Comparison of ENCODE assay signal across 37 mouse cellular contexts in genomic region chr19:7548924-7549323, GRCm38 (mm10). TPM values are rescaled to one million over a fixed set of nuclear protein-coding genes. Genes with fewer than 3 reads are reported as not detected.
"Had no signal": no experiment of that assay in that cellular context is flagged by ENCODE, and none has a peak within 500 bp of the region (broad histone marks: within the 10 kb centered on the region; RNA-seq: fewer than 3 reads in every experiment).

No protein-coding gene starts in this region.

- H3K36me3 ChIP-seq: limb, embryonic 10.5 days; limb, embryonic 12.5 days; limb, embryonic 13.5 days; limb, embryonic 15.5 days; liver, embryonic 12.5 days; liver, embryonic 13.5 days; liver, embryonic 15.5 days; lung, embryonic 15.5 days; midbrain, embryonic 10.5 days; midbrain, embryonic 12.5 days; midbrain, embryonic 15.5 days; neural tube, embryonic 12.5 days had no signal

- H3K9ac ChIP-seq: limb, embryonic 12.5 days; limb, embryonic 13.5 days; limb, embryonic 15.5 days; liver, embryonic 12.5 days; liver, embryonic 13.5 days; liver, embryonic 14.5 days; liver, embryonic 15.5 days; liver, postnatal 0 days; lung, embryonic 14.5 days; lung, embryonic 15.5 days; midbrain, embryonic 12.5 days; midbrain, embryonic 15.5 days; neural tube, embryonic 12.5 days had no signal

- DNase-seq: left cerebral cortex, postnatal 4 days; liver; liver, embryonic 13.5 days; liver, postnatal 0 days; lung, adult 18-20 months; lung, adult 2 months; lung, embryonic 14.5 days; lung, postnatal 10 days; lung, postnatal 14 days; lung, postnatal 36 days; lung, postnatal 4 days; midbrain, embryonic 14.5 days had no signal

- H3K4me2 ChIP-seq: limb, embryonic 12.5 days; limb, embryonic 13.5 days; limb, embryonic 15.5 days; liver, embryonic 11.5 days; liver, embryonic 12.5 days; liver, embryonic 13.5 days; liver, embryonic 15.5 days; lung, embryonic 14.5 days; lung, embryonic 15.5 days; midbrain, embryonic 12.5 days; midbrain, embryonic 15.5 days; neural tube, embryonic 12.5 days had no signal

- H3K4me1 ChIP-seq: limb, embryonic 10.5 days; limb, embryonic 12.5 days; limb, embryonic 13.5 days; limb, embryonic 15.5 days; midbrain, embryonic 10.5 days; midbrain, embryonic 12.5 days; midbrain, embryonic 15.5 days; neural tube, embryonic 12.5 days had no signal

- H3K4me3 ChIP-seq: left cerebral cortex, adult 2 months; limb, embryonic 10.5 days; limb, embryonic 12.5 days; limb, embryonic 13.5 days; limb, embryonic 15.5 days; liver, embryonic 12.5 days; liver, embryonic 13.5 days; liver, embryonic 15.5 days; lung, embryonic 15.5 days; megakaryocyte, embryonic 14.5 days; midbrain, embryonic 10.5 days; midbrain, embryonic 12.5 days; midbrain, embryonic 15.5 days; myocyte; neural tube, embryonic 12.5 days had no signal

- H3K27ac ChIP-seq: left cerebral cortex, adult 2 months; limb, embryonic 10.5 days; limb, embryonic 12.5 days; limb, embryonic 13.5 days; limb, embryonic 15.5 days; liver, embryonic 12.5 days; liver, embryonic 13.5 days; liver, embryonic 14.5 days; liver, embryonic 15.5 days; lung, embryonic 15.5 days; macrophage; midbrain, embryonic 10.5 days; midbrain, embryonic 12.5 days; midbrain, embryonic 15.5 days; neural tube, embryonic 12.5 days had no signal

- ATAC-seq: liver, embryonic 12.5 days; liver, postnatal 0 days; lung, postnatal 0 days; midbrain, embryonic 15.5 days; midbrain, embryonic 16.5 days had no signal

- H3K9me3 ChIP-seq: limb, embryonic 10.5 days; limb, embryonic 12.5 days; limb, embryonic 15.5 days; liver, embryonic 12.5 days; liver, embryonic 13.5 days; liver, embryonic 15.5 days; lung, embryonic 15.5 days; midbrain, embryonic 12.5 days; midbrain, embryonic 15.5 days had no signal

- H3K27me3 ChIP-seq: limb, embryonic 12.5 days; limb, embryonic 13.5 days; limb, embryonic 15.5 days; liver, embryonic 12.5 days; liver, embryonic 13.5 days; liver, embryonic 15.5 days; lung, embryonic 15.5 days; megakaryocyte, embryonic 14.5 days; midbrain, embryonic 12.5 days; midbrain, embryonic 15.5 days; neural tube, embryonic 12.5 days had no signal

RNA-seq across cellular contexts. Expression of gene Lgals12, which starts 58.1 kb away (rescaled TPM):
- total RNA-seq: liver, adult 2 months; megakaryocyte progenitor cell, adult 5-6 weeks; megakaryocyte, adult 5-6 weeks; megakaryocyte-erythroid progenitor cell, adult 5-6 weeks; monocyte, adult 5-6 weeks had no signal
- polyA plus RNA-seq: liver, adult 2 months; liver, embryonic 11.5 days; liver, embryonic 12.5 days; liver, embryonic 13.5 days; liver, embryonic 15.5 days; liver, postnatal 0 days; macrophage; midbrain, embryonic 10.5 days; neural tube, embryonic 11.5 days; neural tube, embryonic 12.5 days had no signal
